ENCODE assay signal across 15 mouse cellular contexts in the genomic region with DNA sequence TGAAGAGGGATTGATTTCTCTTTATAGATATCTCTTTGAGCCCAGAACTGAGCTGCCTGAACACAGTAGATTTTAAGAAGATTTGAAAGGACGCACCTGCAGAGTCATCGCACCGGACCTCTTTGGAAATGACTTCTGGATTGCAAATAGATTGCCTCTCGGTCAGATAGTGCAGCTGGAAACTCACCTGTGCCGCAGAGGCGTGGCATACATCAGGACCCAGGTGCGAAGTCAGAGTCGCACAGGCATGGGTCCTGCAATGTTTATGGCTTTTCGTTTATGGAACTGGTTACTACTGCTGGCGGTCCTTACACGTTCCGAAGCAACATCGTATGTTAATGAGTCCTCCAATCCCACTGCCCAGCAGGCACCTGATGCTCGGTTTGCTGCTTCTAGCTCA. TPM values are rescaled to one million over a fixed set of nuclear protein-coding genes. Genes with fewer than 3 reads are reported as not detected.
DNase-seq lines count a peak whose midpoint lies in the region; ATAC-seq and TF ChIP-seq lines count a peak whose summit lies in the region.
"Had no signal": no experiment of that assay in that cellular context is flagged by ENCODE, and none has a peak within 500 bp of the region (broad histone marks: within the 10 kb centered on the region; RNA-seq: fewer than 3 reads in every experiment).

No protein-coding gene starts in this region.

- H3K36me3 ChIP-seq in heart, embryonic 15.5 days: no peaks in the 10 kb centered on the region
- H3K36me3 ChIP-seq in kidney, embryonic 16.5 days (ENCODE audit: insufficient read depth, low read length): no peaks in the 10 kb centered on the region
- no peaks in the 10 kb centered on the region for H3K36me3 ChIP-seq in neural tube, embryonic 13.5 days
- no peaks in the 10 kb centered on the region for H3K36me3 ChIP-seq in stomach, postnatal 0 days (ENCODE audit: control insufficient read depth, insufficient read depth, low read length)
- H3K36me3 ChIP-seq: liver, embryonic 12.5 days had no signal

- no peak for ATAC-seq in heart, embryonic 15.5 days (replicated peaks; ENCODE audit: insufficient number of reproducible peaks, insufficient read depth, low FRiP score, low read depth)
- no peak for ATAC-seq in kidney, embryonic 16.5 days (ENCODE audit: low FRiP score, low TSS enrichment)
- ATAC-seq in neural tube, embryonic 13.5 days (ENCODE audit: low read depth): no peak
- ATAC-seq in stomach, postnatal 0 days (ENCODE audit: low FRiP score, low TSS enrichment): peak; percentile 80
- ATAC-seq: forebrain, embryonic 13.5 days; liver, embryonic 12.5 days had no signal

- no peak for DNase-seq in heart, adult 18-20 months
- DNase-seq in kidney, adult 18-20 months: no peak
- no peak for DNase-seq in neural tube, embryonic 10.5 days (ENCODE audit: extremely low spot score, low spot score)
- peak; percentile 61 for DNase-seq in stomach, postnatal 0 days (ENCODE audit: low spot score)
- no peak for DNase-seq in left cerebral cortex, postnatal 4 days
- DNase-seq: cerebellum, adult 11-12 months had no signal

- H3K4me3 ChIP-seq in heart, embryonic 15.5 days: no peak overlapping the region
- H3K4me3 ChIP-seq in kidney, embryonic 16.5 days (ENCODE audit: low read length): no peak overlapping the region
- H3K4me3 ChIP-seq in neural tube, embryonic 13.5 days: no peak overlapping the region
- H3K4me3 ChIP-seq in stomach, postnatal 0 days (ENCODE audit: low read depth, low read length): peak overlapping the region; percentile 21
- H3K4me3 ChIP-seq: forebrain, embryonic 13.5 days; liver, embryonic 12.5 days had no signal

- no peak overlapping the region for H3K27ac ChIP-seq in heart, embryonic 15.5 days
- no peak overlapping the region for H3K27ac ChIP-seq in kidney, embryonic 16.5 days (ENCODE audit: low read length)
- no peak overlapping the region for H3K27ac ChIP-seq in neural tube, embryonic 13.5 days (replicated peaks)
- peak overlapping the region; percentile 9; the same call in 1 of the 2 replicates for H3K27ac ChIP-seq in stomach, postnatal 0 days (replicated peaks)
- H3K27ac ChIP-seq: forebrain, embryonic 13.5 days; liver, embryonic 12.5 days had no signal

- intact Hi-C loops in left cerebral cortex, postnatal 4 days (cut with DNase I): loop anchor here (10.0 kb wide), 1 partner anchor 185 kb away; no protein-coding TSS in a partner anchor

- no peak for TF ChIP-seq EP300 in stomach, postnatal 0 days (optimal IDR thresholded peaks at IDR 0.05)

- no peak for TF ChIP-seq CTCF in stomach, postnatal 0 days (IDR thresholded peaks at IDR 0.05; ENCODE audit: low read depth)

- peaks cover 9% of the 10 kb centered on the region for H3K27me3 ChIP-seq in heart, embryonic 15.5 days
- 0 out of 2 replicates have a peak, but pooled peaks cover 4% of the 10 kb centered on the region for H3K27me3 ChIP-seq in kidney, embryonic 16.5 days (ENCODE audit: insufficient read depth, low read length)
- H3K27me3 ChIP-seq in neural tube, embryonic 13.5 days: peaks cover 6% of the 10 kb centered on the region
- H3K27me3 ChIP-seq in stomach, postnatal 0 days (ENCODE audit: control insufficient read depth, insufficient read depth, low read length): no peaks in the 10 kb centered on the region
- H3K27me3 ChIP-seq: forebrain, embryonic 13.5 days had no signal

- H3K9me3 ChIP-seq in heart, embryonic 15.5 days (replicated peaks): no peaks in the 10 kb centered on the region
- no peaks in the 10 kb centered on the region for H3K9me3 ChIP-seq in kidney, embryonic 16.5 days (ENCODE audit: low read length)
- no peaks in the 10 kb centered on the region for H3K9me3 ChIP-seq in neural tube, embryonic 13.5 days
- no peaks in the 10 kb centered on the region for H3K9me3 ChIP-seq in stomach, postnatal 0 days (ENCODE audit: control insufficient read depth, low read length)
- H3K9me3 ChIP-seq: forebrain, embryonic 13.5 days; liver, embryonic 12.5 days had no signal

- H3K4me2 ChIP-seq in heart, embryonic 15.5 days: peak overlapping the region; percentile 35; the same call in 1 of the 2 replicates
- H3K4me2 ChIP-seq in kidney, embryonic 16.5 days (replicated peaks; ENCODE audit: low read depth, low read length): peak overlapping the region; percentile 20; the same call in 1 of the 2 replicates
- H3K4me2 ChIP-seq in neural tube, embryonic 13.5 days: peak overlapping the region; percentile 6; the same call in 1 of the 2 replicates
- peak overlapping the region; percentile 41 for H3K4me2 ChIP-seq in stomach, postnatal 0 days (replicated peaks; ENCODE audit: low read depth)
- H3K4me2 ChIP-seq: liver, embryonic 12.5 days had no signal

- 70% methylated on average over 14 of the region's 14 CpGs for WGBS in heart, embryonic 15.5 days
- 64% methylated on average over 14 of the region's 14 CpGs for WGBS in kidney, embryonic 16.5 days
- WGBS in neural tube, embryonic 13.5 days: 67% methylated on average over 14 of the region's 14 CpGs
- 53% methylated on average over 14 of the region's 14 CpGs for WGBS in stomach, postnatal 0 days

- no peaks in the 10 kb centered on the region for H3K4me1 ChIP-seq in heart, embryonic 15.5 days (replicated peaks)
- no peaks in the 10 kb centered on the region for H3K4me1 ChIP-seq in kidney, embryonic 16.5 days (ENCODE audit: insufficient read depth, low read length)
- H3K4me1 ChIP-seq in neural tube, embryonic 13.5 days (replicated peaks): no peaks in the 10 kb centered on the region
- H3K4me1 ChIP-seq in stomach, postnatal 0 days (replicated peaks; ENCODE audit: control insufficient read depth, insufficient read depth): no peaks in the 10 kb centered on the region
- H3K4me1 ChIP-seq: forebrain, embryonic 13.5 days; liver, embryonic 12.5 days had no signal

- no peak overlapping the region for H3K9ac ChIP-seq in heart, embryonic 15.5 days
- no peak overlapping the region for H3K9ac ChIP-seq in kidney, embryonic 16.5 days (replicated peaks; ENCODE audit: low read length)
- H3K9ac ChIP-seq in neural tube, embryonic 13.5 days: no peak overlapping the region
- H3K9ac ChIP-seq in stomach, postnatal 0 days (ENCODE audit: low read length): no peak overlapping the region
- H3K9ac ChIP-seq: forebrain, embryonic 13.5 days; liver, embryonic 12.5 days had no signal

RNA-seq across cellular contexts. Expression of a gene that starts 0.4 kb away (rescaled TPM):
- polyA plus RNA-seq in heart, embryonic 15.5 days (2015; fragmentation: Nextera tagmentation; extraction: Ambion mirVana): not detected in 2 replicates
- total RNA-seq in heart, adult 18-20 months (2021): under 1 TPM in 1 of 2 experiments, not detected in 1; 0.21 TPM
- 0.40 and 0.49 TPM in 2 replicates for polyA plus RNA-seq in kidney, embryonic 16.5 days (2015; fragmentation: Nextera tagmentation; extraction: Ambion mirVana)
- 0.04 TPM in 1 of 2 replicates, not detected in the other for polyA plus RNA-seq in neural tube, embryonic 13.5 days (2015; fragmentation: Nextera tagmentation; extraction: Ambion mirVana)
- 27.4 and 31.4 TPM in 2 replicates for polyA plus RNA-seq in stomach, postnatal 0 days (2015; fragmentation: Nextera tagmentation; extraction: Ambion mirVana)
- total RNA-seq in left cerebral cortex, postnatal 4 days (2021): 1 to 10 TPM in 1 of 2 experiments, under 1 TPM in 1; 0.24 to 1.8 TPM
- total RNA-seq: adrenal gland, postnatal 10 days; heart, postnatal 25 days had no signal
- polyA plus RNA-seq: forebrain, embryonic 13.5 days; liver, embryonic 12.5 days; lung, embryonic 16.5 days; small intestine, adult 2 months had no signal

Comparison
In these comparisons a context has a peak if more than half of its experiments do, and no peak if none do; other contexts are left out.
1. RNA of a gene that starts 0.4 kb away (polyA plus RNA-seq): 27.4 to 31.4 TPM in stomach, postnatal 0 days; 0.40 to 0.49 TPM in kidney, embryonic 16.5 days, not detected in heart, embryonic 15.5 days and 0.04 TPM in neural tube, embryonic 13.5 days; every median in the first group is over 10 times any median in the second.
2. Peak in every context shown above with its lines, with median percentiles within 50 percentile points of each other: H3K4me2 ChIP-seq.